Mouse (Mus musculus) liver (tissue): ENCODE measurements around the gene Nedd4.
"Not testable (repeated sequence)": the region's sequence is repeated elsewhere in the genome, so short reads cannot be mapped to it uniquely, and the experiment has no call there.

Experiments used
- DNase-seq: peaks from one replicate; pipeline ENCODE4 v3.0.0-alpha.2; 2020; ENCODE audit warnings: mixed read lengths

Gene Nedd4

DNA sequence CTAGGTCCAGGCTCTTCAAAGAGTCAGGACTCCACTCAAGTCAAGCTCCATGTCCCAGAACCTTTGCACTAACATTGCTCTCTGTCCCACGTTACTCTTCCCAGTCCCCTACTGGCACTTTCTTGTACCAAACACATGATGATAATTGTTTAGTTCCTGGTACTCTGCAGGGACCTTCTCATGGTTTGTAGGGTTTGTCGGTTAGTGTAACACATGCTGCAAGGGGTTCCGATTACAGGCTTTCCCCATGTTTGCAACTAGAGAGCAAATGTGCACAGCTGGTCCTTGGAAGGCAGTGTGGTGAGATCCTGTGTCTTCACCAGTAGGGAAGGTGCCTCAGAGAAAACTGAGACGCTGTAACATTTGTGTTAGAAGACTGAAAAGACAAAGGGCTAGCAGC, 8.6 kb upstream of the Nedd4 start:
- DNase-seq: no peak

- peak; percentile 84 for DNase-seq
These were observed 7.4 kb upstream of the Nedd4 start for GRCm38 (mm10) chr9:72654593-72655242.

- no peak for DNase-seq
These were observed 6.5 kb upstream of the Nedd4 start for GRCm38 (mm10) chr9:72655602-72656001.

- no peak for DNase-seq
These were observed 5.7 kb upstream of the Nedd4 start for GRCm38 (mm10) chr9:72656491-72656890.

DNA sequence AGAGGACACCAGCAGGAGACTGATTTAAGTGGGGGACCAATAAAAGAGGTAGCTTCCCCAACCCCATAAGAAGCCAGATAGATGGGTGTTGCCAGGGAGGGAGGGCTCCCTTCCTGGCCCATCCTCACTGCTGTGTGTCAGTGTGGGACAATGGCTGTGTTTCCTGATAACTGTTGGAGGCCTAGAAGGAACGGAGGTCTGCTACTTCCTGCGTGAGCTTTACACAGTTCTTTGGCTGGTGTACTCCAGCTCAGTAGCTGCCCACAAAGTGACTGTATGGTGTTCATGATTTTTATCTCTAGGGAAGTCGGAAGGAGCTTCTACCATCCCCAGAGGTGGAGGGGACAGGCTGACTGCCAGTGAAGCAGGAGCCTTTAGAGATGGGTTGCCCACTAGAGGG, 5.2 kb upstream of the Nedd4 start:
- DNase-seq: no peak

DNA sequence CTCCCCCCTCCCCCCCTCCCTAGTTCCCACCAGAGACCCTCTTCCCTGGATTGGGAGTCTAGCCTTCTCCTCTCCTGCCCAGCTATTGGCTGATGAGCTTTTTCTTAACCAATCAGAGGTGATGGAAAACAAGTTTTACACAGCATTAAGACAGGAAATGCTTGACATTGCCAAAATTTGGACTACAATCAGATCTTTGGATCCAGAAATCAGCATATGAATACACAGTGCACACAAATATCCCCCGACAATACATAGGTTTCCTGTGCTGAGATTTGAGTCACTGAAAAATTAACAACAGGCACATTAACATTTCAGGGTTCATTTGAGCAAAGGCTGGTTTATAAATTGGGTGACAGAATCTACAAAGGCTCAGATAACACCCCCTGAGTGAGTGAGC, 4.5 kb upstream of the Nedd4 start:
- no peak for DNase-seq

DNA sequence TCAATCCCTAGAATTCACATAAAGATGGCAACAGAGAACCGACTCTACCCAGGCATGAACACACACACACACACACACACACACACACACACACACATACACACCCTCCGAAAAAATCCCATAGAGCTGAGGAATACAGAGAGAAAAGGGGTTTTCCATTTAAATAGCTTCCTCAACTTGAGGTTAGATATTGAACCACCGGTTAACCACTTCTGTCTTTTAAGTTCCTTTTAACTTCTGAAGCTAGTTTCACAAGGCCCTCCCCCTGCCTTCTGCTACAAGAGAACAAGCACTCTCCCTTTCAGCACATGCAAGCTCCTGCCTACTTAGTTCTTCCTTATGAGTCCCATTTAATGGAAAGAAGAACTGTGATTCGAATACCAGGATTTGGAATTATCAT, 2.0 kb upstream of the Nedd4 start:
- DNase-seq: no peak

GRCm38 (mm10) chr9:72660911-72661310, 1.2 kb upstream of the Nedd4 start:
- no peak for DNase-seq

DNA sequence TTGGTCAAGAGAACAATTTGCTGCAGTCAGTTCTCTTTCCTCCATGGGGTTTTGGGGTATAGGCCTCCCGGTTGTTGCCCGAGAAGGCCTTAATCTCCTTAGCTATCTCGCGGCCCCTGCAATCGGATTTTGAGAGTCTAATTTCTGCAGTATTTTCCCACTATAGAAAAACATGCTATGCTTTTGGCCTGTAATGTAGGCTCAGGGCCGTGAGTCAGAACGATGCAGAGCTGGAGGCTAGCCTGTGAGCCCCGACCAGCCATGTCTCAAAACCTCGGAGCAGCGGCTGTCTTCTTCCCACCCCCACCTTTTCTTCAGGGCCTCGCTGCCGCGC, 618 bp upstream of the Nedd4 start:
- DNase-seq: no peak

- peak; percentile 86 for DNase-seq
These were observed 766 bp downstream of the Nedd4 start for GRCm38 (mm10) chr9:72662691-72663533.

- DNase-seq: no peak
These were observed 1.4 kb downstream of the Nedd4 start for GRCm38 (mm10) chr9:72663534-72663918.

DNA sequence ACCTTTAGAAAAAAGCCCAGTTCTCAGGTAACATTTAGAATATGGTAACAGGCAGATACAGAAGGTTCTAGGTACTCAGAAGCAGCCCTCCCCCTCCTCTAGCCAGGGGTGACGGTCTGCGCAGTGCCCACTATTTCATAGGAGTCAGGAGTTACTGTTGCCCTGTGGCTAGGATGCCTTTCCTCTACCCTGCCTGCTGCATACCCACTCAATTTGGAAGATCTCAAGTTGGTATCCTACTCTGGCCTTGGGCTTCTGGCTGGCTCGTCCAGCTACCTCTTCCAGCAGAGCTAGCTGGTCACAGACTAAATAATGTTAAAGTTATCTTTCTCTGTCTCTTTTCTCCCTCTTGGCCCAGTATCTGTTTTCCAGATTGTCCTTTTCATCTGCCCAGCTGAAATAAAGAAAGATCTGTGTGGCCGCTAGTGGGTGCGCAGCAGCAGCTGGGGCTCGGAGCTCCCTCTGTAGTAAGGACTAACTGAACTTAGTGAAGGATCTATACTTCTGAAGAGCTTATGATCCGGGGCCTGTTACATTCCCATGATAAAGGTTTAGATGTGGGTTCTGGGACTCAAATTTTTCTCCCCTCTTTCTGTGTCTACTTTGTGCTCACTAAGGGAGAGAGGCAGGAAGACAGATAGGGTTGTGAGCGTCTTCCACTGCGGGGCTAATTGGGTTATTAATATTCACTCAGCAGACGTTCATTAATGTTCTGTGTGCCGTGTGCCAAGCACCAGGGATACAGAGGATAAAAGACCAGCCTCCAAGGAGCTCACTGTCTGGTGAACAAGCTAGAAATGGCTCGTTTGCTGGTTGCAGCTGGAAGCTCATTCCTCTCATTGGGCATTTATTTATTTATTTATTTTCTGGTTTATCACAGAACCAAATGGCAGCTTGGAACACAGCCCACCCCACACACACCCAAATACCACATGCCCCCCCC, 2.5 kb downstream of the Nedd4 start:
- no peak for DNase-seq

DNA sequence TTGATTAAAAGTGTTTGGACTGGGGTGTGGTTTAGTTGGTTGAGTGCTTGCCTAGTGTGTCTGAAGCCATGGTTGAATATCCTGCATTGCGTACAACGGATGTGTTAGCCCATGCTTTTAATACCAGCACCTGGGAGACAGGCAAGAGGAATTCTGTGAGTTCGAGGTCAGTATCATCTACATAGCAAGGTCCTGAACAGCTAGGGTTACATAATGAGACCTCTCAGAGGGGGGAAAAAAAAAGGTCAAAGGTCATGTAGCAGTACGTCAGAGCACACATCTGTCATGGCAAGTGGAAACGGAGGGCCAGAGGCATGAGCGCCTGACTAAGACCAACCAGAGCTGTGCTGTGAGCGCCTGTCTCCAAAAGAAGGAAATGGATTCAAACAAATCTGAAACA, 3.4 kb downstream of the Nedd4 start:
- DNase-seq: no peak

GRCm38 (mm10) chr9:72666352-72667021, 4.3 kb downstream of the Nedd4 start:
- not testable (repeated sequence) for DNase-seq

- no peak for DNase-seq
These were observed 5.0 kb downstream of the Nedd4 start for GRCm38 (mm10) chr9:72667126-72667525.

DNA sequence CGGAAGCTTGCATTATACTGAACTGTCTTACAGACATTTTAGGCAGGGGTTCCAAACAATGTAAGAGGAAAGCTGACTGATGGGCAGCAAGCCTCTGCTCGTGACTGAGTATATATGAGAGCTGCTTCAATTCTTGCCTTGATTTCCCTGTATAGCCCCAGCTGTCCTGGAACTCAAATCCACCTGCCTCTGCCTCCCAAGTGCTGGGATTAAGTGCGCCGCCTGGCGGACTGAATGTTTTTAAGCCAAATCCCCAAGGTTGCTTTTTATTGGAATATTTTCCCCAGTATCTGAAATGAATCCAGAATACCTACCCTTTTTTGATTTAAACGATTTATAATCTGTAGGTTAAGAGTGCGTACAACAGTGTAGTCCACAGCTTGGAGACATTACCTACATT, 7.2 kb downstream of the Nedd4 start:
- DNase-seq: no peak

- peak; percentile 82 for DNase-seq
These were observed 10.2 kb downstream of the Nedd4 start for GRCm38 (mm10) chr9:72672361-72672760.

DNA sequence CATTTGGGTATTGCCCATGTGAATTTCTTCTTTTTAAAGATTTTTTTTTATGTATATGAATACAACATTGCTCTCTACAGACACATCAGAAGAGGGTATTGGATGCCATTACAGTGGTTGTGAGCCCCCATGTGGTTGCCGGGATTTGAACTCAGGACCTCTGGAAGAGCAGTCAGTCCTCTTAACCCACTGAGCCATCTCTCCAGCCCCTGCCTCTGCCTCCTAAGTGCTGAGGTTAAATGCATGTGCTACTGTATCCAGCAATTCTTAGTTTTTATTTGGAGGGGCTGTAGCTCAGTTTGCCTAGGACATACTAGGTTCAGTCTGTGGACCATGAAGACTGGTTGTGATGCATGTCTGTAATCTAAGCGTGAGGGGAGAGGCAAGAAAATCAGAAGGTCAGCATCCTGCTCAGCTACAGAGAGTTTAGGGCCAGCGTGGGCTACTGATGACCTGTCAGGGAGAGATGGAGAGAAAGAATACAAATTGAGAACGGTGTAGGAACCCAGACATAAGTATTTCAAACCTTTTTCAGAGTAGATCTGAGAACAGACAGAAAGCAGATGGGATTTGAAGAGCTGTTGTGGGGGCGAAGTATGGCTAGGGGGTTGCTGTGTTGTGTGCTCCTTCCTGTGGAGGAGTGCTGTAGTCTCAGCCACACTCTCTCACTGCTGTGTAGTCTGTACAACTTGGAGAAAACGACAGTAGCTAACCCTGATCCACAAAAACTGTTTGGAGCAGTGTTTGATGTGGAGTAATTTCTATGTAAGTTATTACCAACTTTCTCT, 13.0 kb downstream of the Nedd4 start:
- no peak for DNase-seq

DNA sequence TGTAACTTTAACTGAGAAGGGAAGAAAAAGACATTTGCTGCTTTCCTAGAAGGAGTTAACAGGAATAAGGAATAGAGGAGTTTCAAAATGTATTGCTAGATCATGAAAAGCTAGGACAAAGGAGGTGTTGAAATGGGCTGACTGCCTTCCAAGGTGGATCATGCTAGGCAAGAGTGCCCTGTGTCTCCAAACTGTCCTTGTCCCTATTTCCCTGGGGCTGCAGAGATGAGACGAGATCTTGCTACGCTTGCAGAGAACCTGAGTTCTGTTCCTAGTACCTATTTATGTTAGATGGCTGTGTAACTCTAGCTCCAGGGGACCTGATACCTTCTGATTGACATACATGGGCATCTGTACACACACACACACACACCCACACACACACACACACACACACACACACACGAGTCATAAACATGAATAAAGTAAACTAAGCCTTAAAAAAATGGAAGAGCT, 13.6 kb downstream of the Nedd4 start:
- DNase-seq: no peak

DNA sequence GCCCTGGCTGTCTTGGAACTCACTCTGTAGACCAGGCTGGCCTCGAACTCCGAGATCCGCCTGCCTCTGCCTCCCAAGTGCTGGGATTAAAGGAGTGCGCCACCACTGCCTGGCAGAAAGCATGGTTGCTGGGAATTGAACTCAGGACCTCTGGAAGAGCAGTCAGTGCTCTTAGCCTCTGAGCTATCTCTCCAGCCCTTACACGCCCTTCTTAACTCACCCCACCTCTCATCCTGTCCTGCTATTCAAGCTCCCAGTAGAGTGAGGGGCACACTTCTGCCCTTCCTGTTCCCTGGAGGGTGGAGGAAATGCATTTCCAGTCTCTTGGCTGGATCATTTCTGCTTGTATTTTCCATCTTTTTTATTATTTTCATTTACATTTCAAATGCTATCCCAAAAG, 15.5 kb downstream of the Nedd4 start:
- DNase-seq: no peak

DNA sequence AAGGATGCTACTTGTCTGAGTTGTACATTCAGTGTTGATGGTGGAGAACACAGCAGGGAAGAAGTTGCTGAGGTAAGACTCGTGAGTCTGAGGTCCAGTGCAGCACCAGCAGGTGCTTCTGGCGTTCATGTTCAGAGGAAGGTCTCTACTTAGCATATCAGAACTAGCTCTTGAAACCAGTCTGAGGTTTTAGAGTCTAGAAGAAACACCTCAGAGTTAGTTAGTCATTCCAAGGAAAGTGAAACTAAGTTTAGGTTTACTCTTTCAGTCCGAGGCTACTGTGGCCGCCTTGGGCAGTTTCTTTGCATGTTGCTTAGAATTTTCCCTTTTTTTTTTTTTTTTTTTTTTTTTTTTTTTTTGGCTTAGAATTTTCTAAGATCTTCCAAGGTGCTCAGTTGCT, 16.6 kb downstream of the Nedd4 start:
- DNase-seq: no peak

- no peak for DNase-seq
These were observed 19.6 kb downstream of the Nedd4 start for GRCm38 (mm10) chr9:72681652-72682228.
